Mouse (Mus musculus) forebrain, embryonic 12.5 days (tissue): Measurements from ENCODE around the gene Olfr684. TPM values are rescaled to one million over a fixed set of nuclear protein-coding genes. Genes with fewer than 3 reads are reported as not detected.

ENCODE experiments used
- ATAC-seq: fragments of 200-750 bp; cut with Nextera tagmentation; 2 replicates; pipeline ENCODE4 v1.8.0; 2017; ENCODE audit warnings: moderate TSS enrichment; ENCODE audit not compliant: low FRiP score
- H3K27ac ChIP-seq: fragments of 300-500 bp; sonication (generic); 2 replicates; pipeline ENCODE4 v1.5.1; 2016; ENCODE audit warnings: mild to moderate bottlenecking
- H3K27me3 ChIP-seq: fragments of 300-500 bp; sonication (generic); 2 replicates; pipeline ENCODE4 v1.6.1; 2016; ENCODE audit warnings: mild to moderate bottlenecking
- H3K36me3 ChIP-seq: fragments of 300-500 bp; sonication (generic); replicated peaks from 2 replicates; pipeline ENCODE4 v1.6.1; 2016; ENCODE audit warnings: mild to moderate bottlenecking
- H3K4me1 ChIP-seq: fragments of 300-500 bp; sonication (generic); 2 replicates; pipeline ENCODE4 v1.6.1; 2016
- H3K4me2 ChIP-seq: fragments of 300-500 bp; sonication (generic); 2 replicates; pipeline ENCODE4 v1.6.1; 2016; ENCODE audit warnings: mild to moderate bottlenecking, moderate library complexity
- H3K4me3 ChIP-seq: fragments of 300-500 bp; sonication (generic); replicated peaks from 2 replicates; pipeline ENCODE4 v1.5.1; 2016; ENCODE audit warnings: mild to moderate bottlenecking
- H3K9ac ChIP-seq: fragments of 300-500 bp; sonication (generic); 2 replicates; pipeline ENCODE4 v1.6.1; 2016; ENCODE audit warnings: mild to moderate bottlenecking
- H3K9me3 ChIP-seq: fragments of 300-500 bp; sonication (generic); 2 replicates; pipeline ENCODE4 v1.6.1; 2016
- WGBS: fragments of 180-500 bp; shearing (Covaris S2); methylation state at CpG from one replicate; pipeline ENCODE4 v1.1.7; 2016; 5-methylcytosine and 5-hydroxymethylcytosine counted together
- polyA plus RNA-seq: library from polyadenylated mRNA; unstranded; fragments of >200 nt; fragmentation: Nextera tagmentation; extraction: Ambion mirVana; gene quantifications from 2 replicates; pipeline ENCODE4 v1.2.1, GENCODE M21; 2016

The Olfr684 gene
- not detected in 2 replicates for polyA plus RNA-seq

GRCm38 (mm10) chr7:105163553-105163952 lies at the start of gene Olfr684:
TSS of gene Olfr684 (minus strand) at chr7:105163653.
- Histone ChIP-seq H3K27ac (no peak within 1 kb of the TSS), H3K9me3 (no peaks in the 10 kb centered on the region), H3K4me1 (no peaks in the 10 kb centered on the region), H3K27me3 (no peaks in the 10 kb centered on the region), H3K4me2 (no peak within 1 kb of the TSS), H3K36me3 (no peaks in the 10 kb centered on the region), H3K4me3 (no peak within 1 kb of the TSS), H3K9ac (no peak within 1 kb of the TSS)
- WGBS, result 79% methylated on average over 1 of the region's 1 CpGs
- ATAC-seq, result no peak

- Histone ChIP-seq H3K9me3 (no peaks in the 10 kb centered on the region), H3K36me3 (no peaks in the 10 kb centered on the region)
- ATAC-seq, result no peak
Measured at GRCm38 (mm10) chr7:105207385-105207784, 43.9 kb upstream of the Olfr684 start, which contains the start of gene Olfr686. TSS of gene Olfr686 (minus strand) at chr7:105207485.

GRCm38 (mm10) chr7:105185912-105186311 lies 22.5 kb upstream of the Olfr684 start, which contains the start of gene Olfr685:
TSS of gene Olfr685 (minus strand) at chr7:105186012.
- Histone ChIP-seq H3K27me3 (no peaks in the 10 kb centered on the region), H3K9ac (no peak within 1 kb of the TSS), H3K36me3 (no peaks in the 10 kb centered on the region), H3K27ac (no peak within 1 kb of the TSS), H3K9me3 (no peaks in the 10 kb centered on the region), H3K4me3 (no peak within 1 kb of the TSS), H3K4me1 (no peaks in the 10 kb centered on the region), H3K4me2 (no peak within 1 kb of the TSS)
- ATAC-seq, result no peak
- 91% methylated on average over 1 of the region's 1 CpGs for WGBS

More at GRCm38 (mm10) chr7:105207385-105207784, 43.9 kb upstream of the Olfr684 start, which contains the start of gene Olfr686:
- Histone ChIP-seq H3K4me2 (no peak within 1 kb of the TSS), H3K9ac (no peak within 1 kb of the TSS), H3K4me3 (no peak within 1 kb of the TSS), H3K27ac (no peak within 1 kb of the TSS), H3K4me1 (no peaks in the 10 kb centered on the region), H3K27me3 (no peaks in the 10 kb centered on the region)

GRCm38 (mm10) chr7:105170773-105171172 lies 7.3 kb upstream of the Olfr684 start:
- 55% methylated on average over 4 of the region's 4 CpGs for WGBS
- no peaks in the 10 kb centered on the region for H3K36me3 ChIP-seq
- ATAC-seq, result no peak

GRCm38 (mm10) chr7:105146912-105147311 lies 16.5 kb downstream of the Olfr684 start, which contains the start of gene Olfr683:
TSS of gene Olfr683 (minus strand) at chr7:105147012.
- 71% methylated on average over 1 of the region's 1 CpGs for WGBS
- no peaks in the 10 kb centered on the region for H3K9me3 ChIP-seq
- ATAC-seq, result no peak

More at GRCm38 (mm10) chr7:105170773-105171172, 7.3 kb upstream of the Olfr684 start:
- H3K27ac ChIP-seq, result no peak overlapping the region
- H3K27me3 ChIP-seq, result no peaks in the 10 kb centered on the region
- H3K4me3 ChIP-seq, result no peak overlapping the region
- H3K9me3 ChIP-seq, result no peaks in the 10 kb centered on the region
- no peak overlapping the region for H3K9ac ChIP-seq
- no peak overlapping the region for H3K4me2 ChIP-seq
- no peaks in the 10 kb centered on the region for H3K4me1 ChIP-seq

GRCm38 (mm10) chr7:105141275-105141674 lies 22.2 kb downstream of the Olfr684 start:
- Histone ChIP-seq H3K4me3 (no peak overlapping the region), H3K9ac (no peak overlapping the region), H3K27ac (no peak overlapping the region), H3K27me3 (no peaks in the 10 kb centered on the region), H3K9me3 (no peaks in the 10 kb centered on the region), H3K4me1 (no peaks in the 10 kb centered on the region), H3K4me2 (no peak overlapping the region), H3K36me3 (no peaks in the 10 kb centered on the region)
- ATAC-seq, result no peak
- 84% methylated on average over 2 of the region's 2 CpGs for WGBS

More at GRCm38 (mm10) chr7:105146912-105147311, 16.5 kb downstream of the Olfr684 start, which contains the start of gene Olfr683:
- Histone ChIP-seq H3K4me3 (no peak within 1 kb of the TSS), H3K4me2 (no peak within 1 kb of the TSS), H3K9ac (no peak within 1 kb of the TSS), H3K36me3 (no peaks in the 10 kb centered on the region), H3K27me3 (no peaks in the 10 kb centered on the region), H3K27ac (no peak within 1 kb of the TSS), H3K4me1 (no peaks in the 10 kb centered on the region)

- H3K9me3 ChIP-seq, result no peaks in the 10 kb centered on the region
- ATAC-seq, result no peak
- H3K27me3 ChIP-seq, result no peaks in the 10 kb centered on the region
- no peak within 1 kb of the TSS for H3K27ac ChIP-seq
- H3K4me3 ChIP-seq, result no peak within 1 kb of the TSS
- no peak within 1 kb of the TSS for H3K9ac ChIP-seq
- no peak within 1 kb of the TSS for H3K4me2 ChIP-seq
- H3K4me1 ChIP-seq, result no peaks in the 10 kb centered on the region
- H3K36me3 ChIP-seq, result no peaks in the 10 kb centered on the region
Measured at GRCm38 (mm10) chr7:105116536-105116935, 46.9 kb downstream of the Olfr684 start, which contains the start of gene Olfr681. TSS of gene Olfr681 (plus strand) at chr7:105116836.

Other genes with a start within 250 kb of the Olfr684 start
- not detected in 2 replicates for gene Olfr667, start 242.2 kb downstream of the Olfr684 start, polyA plus RNA-seq
- gene Olfr668, start 235.6 kb downstream of the Olfr684 start, polyA plus RNA-seq, result not detected in 2 replicates
- gene Olfr669, start 229.4 kb downstream of the Olfr684 start, polyA plus RNA-seq, result not detected in 2 replicates
- not detected in 2 replicates for gene Olfr670, start 201.0 kb downstream of the Olfr684 start, polyA plus RNA-seq
- not detected in 2 replicates for gene Olfr671, start 184.5 kb downstream of the Olfr684 start, polyA plus RNA-seq
- not detected in 2 replicates for gene Olfr672, start 161.6 kb downstream of the Olfr684 start, polyA plus RNA-seq
- gene Olfr675, start 135.2 kb downstream of the Olfr684 start, polyA plus RNA-seq, result not detected in 2 replicates
- not detected in 2 replicates for gene Olfr676, start 131.0 kb downstream of the Olfr684 start, polyA plus RNA-seq
- gene Olfr677, start 112.3 kb downstream of the Olfr684 start, polyA plus RNA-seq, result not detected in 2 replicates
- not detected in 2 replicates for gene Olfr678, start 99.2 kb downstream of the Olfr684 start, polyA plus RNA-seq
- gene Olfr679, start 82.4 kb downstream of the Olfr684 start, polyA plus RNA-seq, result not detected in 2 replicates
- gene Olfr680-ps1, start 70.8 kb downstream of the Olfr684 start, polyA plus RNA-seq, result not detected in 2 replicates
- gene Olfr681, start 46.8 kb downstream of the Olfr684 start, polyA plus RNA-seq, result not detected in 2 replicates
- 0.13 TPM in 1 of 2 replicates, not detected in the other for gene Olfr683, start 16.6 kb downstream of the Olfr684 start, polyA plus RNA-seq
- gene Olfr685, start 22.4 kb upstream of the Olfr684 start, polyA plus RNA-seq, result not detected in 2 replicates
- not detected in 2 replicates for gene Olfr686, start 43.8 kb upstream of the Olfr684 start, polyA plus RNA-seq
- gene Olfr688, start 124.4 kb upstream of the Olfr684 start, polyA plus RNA-seq, result not detected in 2 replicates
- gene Olfr689, start 147.5 kb upstream of the Olfr684 start, polyA plus RNA-seq, result not detected in 2 replicates
- not detected in 2 replicates for gene Olfr690, start 170.5 kb upstream of the Olfr684 start, polyA plus RNA-seq
- not detected in 2 replicates for gene Olfr691, start 178.6 kb upstream of the Olfr684 start, polyA plus RNA-seq
- gene Olfr692, start 204.6 kb upstream of the Olfr684 start, polyA plus RNA-seq, result not detected in 2 replicates
- gene Gm5901, start 211.4 kb upstream of the Olfr684 start, polyA plus RNA-seq, result not detected in 2 replicates
- 48.2 and 49.7 TPM in 2 replicates for gene Fam160a2, start 236.4 kb upstream of the Olfr684 start, polyA plus RNA-seq
- 0.10 and 0.19 TPM in 2 replicates for gene Cnga4, start 240.9 kb upstream of the Olfr684 start, polyA plus RNA-seq